Mouse (Mus musculus): Measurements from ENCODE around the gene Olfr1445. TPM values are rescaled to one million over a fixed set of nuclear protein-coding genes. Genes with fewer than 3 reads are reported as not detected.

The Olfr1445 gene
- total RNA-seq (2015) = not detected in 2 replicates
- total RNA-seq (2017) = not detected in 2 replicates

- no peak for ATAC-seq (ENCODE audit: poor library complexity, severe bottlenecking)
These were observed at the start of gene Olfr1445 for GRCm38 (mm10) chr19:12883555-12883954. Gene Olfr1445 (plus strand): TSS chr19:12883855.

DNA sequence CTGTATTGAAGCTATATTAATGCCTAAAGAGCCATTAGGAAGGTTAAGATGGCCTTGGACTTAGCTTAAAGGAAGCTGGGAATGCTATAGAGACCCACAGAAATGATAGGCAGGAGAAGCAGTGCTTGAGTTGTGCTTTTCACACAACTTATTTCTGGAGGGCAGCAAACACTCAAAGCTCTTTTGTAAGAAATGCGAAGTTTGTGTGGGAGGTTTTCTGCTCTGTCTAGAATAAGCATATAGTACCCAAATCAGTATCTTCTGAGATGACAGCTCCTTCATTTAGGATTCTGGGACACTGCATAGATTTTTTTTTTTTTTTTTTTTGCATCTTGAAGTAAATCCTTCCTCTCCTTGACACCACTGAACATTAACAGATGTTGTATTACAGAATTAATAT is 45.1 kb upstream of the Olfr1445 start:
- ATAC-seq (ENCODE audit: poor library complexity, severe bottlenecking) = no peak

DNA sequence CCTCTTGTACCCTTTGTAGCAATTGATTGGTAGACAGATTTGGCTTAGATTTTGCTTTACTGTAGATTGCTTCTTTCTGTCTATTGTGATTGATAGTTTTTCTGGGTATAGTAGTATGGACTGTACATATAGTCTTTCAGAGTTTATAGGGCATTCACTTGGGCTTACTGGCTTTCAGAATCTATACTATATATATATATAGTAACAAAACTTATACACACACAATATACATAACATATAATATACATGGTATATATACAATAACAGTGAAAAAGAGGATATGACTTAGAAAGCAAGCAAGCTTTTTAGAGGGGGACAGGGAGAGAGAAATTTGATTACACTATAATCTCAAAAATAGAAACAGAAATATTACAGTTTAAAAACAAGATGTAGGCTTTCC is 37.3 kb upstream of the Olfr1445 start, which contains the start of gene Gm5244:
Gene Gm5244, plus strand, starts transcription at position 301 of the 400 bp plus-strand sequence.
- ATAC-seq (ENCODE audit: poor library complexity, severe bottlenecking) = no peak

DNA sequence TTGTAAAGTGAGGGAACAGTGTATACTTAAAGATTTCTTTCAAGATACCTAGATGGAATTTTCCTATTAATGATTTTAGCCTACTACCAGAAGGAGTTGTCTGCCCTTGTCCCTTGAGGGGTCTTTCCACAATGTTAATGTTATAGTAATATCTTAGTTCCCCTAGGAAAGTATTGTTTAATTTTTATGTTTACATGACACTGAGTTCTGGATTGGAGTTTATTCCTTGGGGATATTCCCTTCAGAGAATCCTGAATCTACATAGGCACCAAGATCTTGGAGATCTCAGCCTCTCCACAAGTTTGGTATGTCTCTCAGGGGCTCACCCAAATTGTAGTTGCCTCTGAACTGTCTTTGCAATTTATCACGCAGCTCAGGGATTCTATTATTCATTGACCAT is 26.7 kb upstream of the Olfr1445 start, which contains the start of gene Olfr1444:
Gene Olfr1444, plus strand, starts transcription at position 301 of the 400 bp plus-strand sequence.
- ATAC-seq (ENCODE audit: poor library complexity, severe bottlenecking) = no peak

GRCm38 (mm10) chr19:12893424-12893823 is 9.8 kb downstream of the Olfr1445 start, which contains the start of gene Olfr1446:
Gene Olfr1446 (minus strand): TSS chr19:12893524.
- no peak for ATAC-seq (ENCODE audit: poor library complexity, severe bottlenecking)

DNA sequence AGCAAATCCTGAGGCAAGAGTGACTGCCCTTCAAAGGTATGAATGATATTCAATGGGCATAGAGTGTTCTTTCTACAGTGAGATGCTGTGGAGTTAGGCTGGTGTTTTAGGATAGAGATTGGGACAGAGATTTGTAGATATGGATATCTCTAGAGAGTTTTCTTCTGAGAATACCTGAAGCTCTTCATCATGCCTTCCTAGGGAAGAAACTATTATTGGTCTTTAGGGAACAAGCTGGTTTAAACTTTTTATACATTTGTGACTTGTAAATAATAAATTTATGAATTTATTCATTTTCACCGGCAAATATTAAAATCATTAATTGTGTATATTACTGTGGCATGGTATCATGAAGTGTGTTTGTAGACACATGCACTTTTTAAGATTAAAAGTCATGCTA is 20.0 kb downstream of the Olfr1445 start, which contains the start of gene Olfr1447:
Gene Olfr1447, minus strand, starts transcription at position 101 of the 400 bp plus-strand sequence.
- ATAC-seq (ENCODE audit: poor library complexity, severe bottlenecking) = no peak

- ATAC-seq (ENCODE audit: poor library complexity, severe bottlenecking) = no peak
These were observed 40.7 kb downstream of the Olfr1445 start, which contains the start of gene Olfr1448 for GRCm38 (mm10) chr19:12924319-12924718. Gene Olfr1448 (minus strand): TSS chr19:12924419.

DNA sequence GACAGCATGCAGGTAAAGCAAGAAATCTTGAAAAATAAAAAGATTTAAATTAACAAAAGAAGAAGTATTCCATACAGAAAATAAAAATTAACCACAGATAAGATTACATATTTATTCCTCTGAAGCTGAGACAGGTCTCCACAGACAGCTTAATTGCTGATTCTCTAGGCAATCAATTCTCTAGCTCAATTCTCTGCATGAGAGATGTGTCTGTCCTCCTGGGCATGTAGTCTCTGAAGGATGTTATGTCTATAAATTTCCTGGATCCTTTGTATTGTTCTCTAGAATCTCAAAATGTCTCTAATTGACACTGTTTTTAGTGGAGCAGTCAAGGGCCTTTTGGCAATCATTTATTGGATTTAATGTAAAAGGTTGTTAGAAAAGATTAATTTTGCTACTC is 46.9 kb downstream of the Olfr1445 start, which contains the start of gene Olfr1449:
Gene Olfr1449, plus strand, starts transcription at position 301 of the 400 bp plus-strand sequence.
- ATAC-seq (ENCODE audit: poor library complexity, severe bottlenecking) = no peak

Other genes starting within 250 kb of the Olfr1445 start
- gene Olfr1442, start 213.4 kb upstream of the Olfr1445 start, total RNA-seq (2015) = not detected in 2 replicates
- not detected in 2 replicates for gene Olfr1442, start 213.4 kb upstream of the Olfr1445 start, total RNA-seq (2017)
- gene Olfr1443, start 205.7 kb upstream of the Olfr1445 start, total RNA-seq (2015) = not detected in 2 replicates
- gene Olfr1443, start 205.7 kb upstream of the Olfr1445 start, total RNA-seq (2017) = not detected in 2 replicates
- not detected in 2 replicates for gene Keg1, start 188.1 kb upstream of the Olfr1445 start, total RNA-seq (2015)
- not detected in 2 replicates for gene Keg1, start 188.1 kb upstream of the Olfr1445 start, total RNA-seq (2017)
- gene Cntf, start 118.2 kb upstream of the Olfr1445 start, total RNA-seq (2015) = 4.1 and 5.0 TPM in 2 replicates
- 1.5 and 2.5 TPM in 2 replicates for gene Cntf, start 118.2 kb upstream of the Olfr1445 start, total RNA-seq (2017)
- 56.9 and 61.3 TPM in 2 replicates for gene Zfp91, start 87.7 kb upstream of the Olfr1445 start, total RNA-seq (2015)
- 72.9 and 88.1 TPM in 2 replicates for gene Zfp91, start 87.7 kb upstream of the Olfr1445 start, total RNA-seq (2017)
- gene Lpxn, start 87.7 kb upstream of the Olfr1445 start, total RNA-seq (2015) = 29.7 and 33.0 TPM in 2 replicates
- gene Lpxn, start 87.7 kb upstream of the Olfr1445 start, total RNA-seq (2017) = 26.4 and 27.2 TPM in 2 replicates
- gene Gm5244, start 37.2 kb upstream of the Olfr1445 start, total RNA-seq (2015) = not detected in 2 replicates
- gene Gm5244, start 37.2 kb upstream of the Olfr1445 start, total RNA-seq (2017) = not detected in 2 replicates
- 0.62 TPM in 1 of 2 replicates, not detected in the other for gene Olfr1444, start 26.6 kb upstream of the Olfr1445 start, total RNA-seq (2015)
- gene Olfr1444, start 26.6 kb upstream of the Olfr1445 start, total RNA-seq (2017) = 0.44 TPM in 1 of 2 replicates, not detected in the other
- gene Olfr1446, start 9.7 kb downstream of the Olfr1445 start, total RNA-seq (2015) = not detected in 2 replicates
- not detected in 2 replicates for gene Olfr1446, start 9.7 kb downstream of the Olfr1445 start, total RNA-seq (2017)
- gene Olfr1447, start 19.9 kb downstream of the Olfr1445 start, total RNA-seq (2015) = not detected in 2 replicates
- gene Olfr1447, start 19.9 kb downstream of the Olfr1445 start, total RNA-seq (2017) = not detected in 2 replicates
- gene Olfr1448, start 40.6 kb downstream of the Olfr1445 start, total RNA-seq (2015) = not detected in 2 replicates
- gene Olfr1448, start 40.6 kb downstream of the Olfr1445 start, total RNA-seq (2017) = not detected in 2 replicates
- not detected in 2 replicates for gene Olfr1449, start 47.0 kb downstream of the Olfr1445 start, total RNA-seq (2015)
- gene Olfr1449, start 47.0 kb downstream of the Olfr1445 start, total RNA-seq (2017) = not detected in 2 replicates
- gene Olfr1450, start 66.4 kb downstream of the Olfr1445 start, total RNA-seq (2015) = 0.11 TPM in 1 of 2 replicates, not detected in the other
- not detected in 2 replicates for gene Olfr1450, start 66.4 kb downstream of the Olfr1445 start, total RNA-seq (2017)
- not detected in 2 replicates for gene Olfr1451, start 111.2 kb downstream of the Olfr1445 start, total RNA-seq (2015)
- not detected in 2 replicates for gene Olfr1451, start 111.2 kb downstream of the Olfr1445 start, total RNA-seq (2017)
- not detected in 2 replicates for gene Olfr1453, start 144.5 kb downstream of the Olfr1445 start, total RNA-seq (2015)
- not detected in 2 replicates for gene Olfr1453, start 144.5 kb downstream of the Olfr1445 start, total RNA-seq (2017)
- not detected in 2 replicates for gene Olfr1454, start 176.8 kb downstream of the Olfr1445 start, total RNA-seq (2015)
- not detected in 2 replicates for gene Olfr1454, start 176.8 kb downstream of the Olfr1445 start, total RNA-seq (2017)
- not detected in 2 replicates for gene Olfr1457, start 214.0 kb downstream of the Olfr1445 start, total RNA-seq (2015)
- gene Olfr1457, start 214.0 kb downstream of the Olfr1445 start, total RNA-seq (2017) = not detected in 2 replicates
- gene Olfr1458, start 222.9 kb downstream of the Olfr1445 start, total RNA-seq (2015) = not detected in 2 replicates
- not detected in 2 replicates for gene Olfr1458, start 222.9 kb downstream of the Olfr1445 start, total RNA-seq (2017)